Mouse (Mus musculus) kidney, postnatal 25 days (tissue): Measurements from ENCODE around the gene Ulk4.
"Not testable (repeated sequence)": the region's sequence is repeated elsewhere in the genome, so short reads cannot be mapped to it uniquely, and the experiment has no call there.

Experiments used
- DNase-seq, 2 experiments: peaks; one replicate each; pipeline ENCODE4 v3.0.0; 2021; ENCODE audit warnings: mixed read lengths in 2 of 2

Gene Ulk4

DNA sequence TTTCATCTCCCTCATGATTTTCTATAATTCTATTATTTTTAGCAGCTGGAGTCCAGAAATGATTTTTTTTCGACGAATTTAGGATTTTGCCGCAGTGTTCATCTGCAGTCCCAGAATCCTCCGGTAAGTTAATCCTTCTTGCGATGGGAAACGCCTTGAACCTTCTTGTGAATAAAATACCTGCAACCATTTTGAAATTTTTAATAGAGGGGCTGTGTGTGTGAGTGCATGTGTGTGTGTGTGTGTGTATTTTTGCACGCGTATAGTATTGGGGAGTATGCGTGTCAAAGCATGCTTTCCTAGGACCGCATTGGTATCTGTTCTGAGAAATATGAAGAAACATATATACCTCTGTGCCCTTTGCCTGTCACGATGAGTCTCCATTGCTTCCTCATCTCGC lies 347.0 kb downstream of the Ulk4 start:
- no peak for DNase-seq

DNA sequence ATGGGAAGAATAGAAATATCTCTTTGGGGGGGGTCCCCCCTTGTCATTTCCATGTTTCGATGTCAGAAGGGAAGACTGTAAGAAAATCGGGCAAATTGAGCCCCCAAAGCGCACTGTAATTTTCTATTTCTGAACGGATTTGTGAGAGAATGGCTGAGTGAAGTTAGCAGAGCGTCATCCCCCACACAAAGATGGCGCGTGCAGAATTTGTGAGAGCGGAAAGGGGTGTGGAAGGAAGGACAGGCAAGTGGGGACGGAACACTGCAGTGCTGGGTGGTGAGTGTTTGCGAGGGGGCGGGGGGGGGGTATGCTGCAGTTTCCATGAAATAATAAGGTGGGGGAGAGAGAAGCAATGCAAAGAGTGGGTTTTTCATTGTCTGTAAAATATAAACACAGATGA lies 347.9 kb downstream of the Ulk4 start, which contains the start of gene Ctnnb1:
TSS of gene Ctnnb1 (plus strand) at position 136 of the 400 bp plus-strand sequence.
- DNase-seq: no peak

GRCm38 (mm10) chr9:120926939-120927606 lies 349.9 kb downstream of the Ulk4 start:
- DNase-seq: no peak

DNA sequence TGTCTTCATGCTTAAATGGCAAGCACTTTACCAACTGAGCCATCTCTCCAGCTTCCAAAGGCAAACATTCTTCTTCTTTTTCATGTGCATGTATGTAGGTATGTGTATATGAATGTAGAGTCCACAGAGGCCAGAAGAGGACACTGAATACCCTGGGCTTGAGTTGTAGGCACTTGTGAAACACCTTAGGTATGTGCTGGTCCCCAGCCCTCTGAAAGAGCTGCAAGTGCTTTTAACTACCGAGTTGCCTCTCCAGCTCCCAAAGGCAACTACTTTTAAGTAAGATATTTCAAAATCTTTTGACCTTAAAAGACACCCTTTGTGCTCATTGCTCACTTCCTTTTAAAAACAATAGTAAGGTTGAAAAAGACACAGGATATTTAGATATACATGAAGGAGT lies 350.9 kb downstream of the Ulk4 start:
- DNase-seq: no peak

DNA sequence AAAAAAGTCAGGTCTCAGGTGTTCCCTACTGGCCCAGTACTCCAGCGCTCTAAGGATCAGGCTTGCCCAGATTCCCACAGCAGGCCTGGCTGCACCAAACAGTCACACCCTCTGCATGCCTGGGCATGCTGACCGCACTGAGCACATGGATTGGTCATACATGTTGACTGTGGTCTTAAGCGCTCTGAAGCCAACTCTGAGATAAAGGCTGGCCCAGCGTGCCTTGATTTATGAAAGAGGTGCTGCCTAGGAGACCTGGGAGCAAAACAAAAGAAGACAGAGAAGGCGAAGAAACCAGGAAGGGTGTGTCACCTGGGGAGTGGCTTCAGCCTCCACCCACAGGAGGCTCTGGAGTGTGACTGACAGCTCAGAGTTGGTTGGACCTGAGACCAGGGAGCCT lies 357.9 kb downstream of the Ulk4 start:
- no peak for DNase-seq

- DNase-seq: no peak
Measured at GRCm38 (mm10) chr9:120918642-120919041, 358.4 kb downstream of the Ulk4 start.

DNA sequence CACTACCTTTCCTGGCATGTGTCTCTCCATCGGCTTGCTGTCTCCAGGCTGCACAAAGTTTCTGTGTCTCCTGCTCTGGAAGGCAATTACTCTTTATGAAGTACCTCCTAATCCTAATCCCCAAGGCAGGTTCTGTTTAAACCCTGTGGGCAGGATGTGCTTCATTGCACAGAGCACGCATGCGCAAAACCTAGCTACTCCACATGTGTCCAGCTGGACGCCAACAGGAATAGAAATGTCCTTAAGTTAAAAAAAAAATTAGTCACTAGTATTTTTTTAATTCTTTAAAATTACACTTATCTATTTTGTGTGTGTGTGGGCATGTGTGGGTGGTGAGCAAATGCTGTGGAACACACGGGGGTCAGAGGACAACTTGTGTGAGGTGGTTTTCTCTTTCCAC lies 358.8 kb downstream of the Ulk4 start:
- DNase-seq: peak; percentile 18 to 49

DNA sequence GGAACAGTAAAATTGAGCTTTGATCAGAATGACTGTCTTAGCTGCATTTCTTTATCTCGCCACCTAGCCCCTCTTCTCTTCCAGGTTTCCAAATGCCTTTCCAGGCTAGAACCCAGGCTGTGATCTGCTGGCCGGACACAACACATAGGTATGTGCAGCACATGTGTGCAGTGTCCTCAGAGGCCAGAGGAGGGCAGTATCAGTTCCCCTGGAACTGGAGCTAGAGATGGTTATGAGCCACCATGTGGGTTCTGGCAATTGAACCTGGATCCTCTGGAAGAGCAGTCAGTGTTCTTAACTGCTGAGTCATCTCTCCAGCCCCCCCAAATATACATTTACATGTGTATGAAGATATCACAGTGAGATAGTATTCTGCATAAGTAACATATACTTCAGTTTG lies 359.4 kb downstream of the Ulk4 start:
- DNase-seq: not testable (repeated sequence)

DNA sequence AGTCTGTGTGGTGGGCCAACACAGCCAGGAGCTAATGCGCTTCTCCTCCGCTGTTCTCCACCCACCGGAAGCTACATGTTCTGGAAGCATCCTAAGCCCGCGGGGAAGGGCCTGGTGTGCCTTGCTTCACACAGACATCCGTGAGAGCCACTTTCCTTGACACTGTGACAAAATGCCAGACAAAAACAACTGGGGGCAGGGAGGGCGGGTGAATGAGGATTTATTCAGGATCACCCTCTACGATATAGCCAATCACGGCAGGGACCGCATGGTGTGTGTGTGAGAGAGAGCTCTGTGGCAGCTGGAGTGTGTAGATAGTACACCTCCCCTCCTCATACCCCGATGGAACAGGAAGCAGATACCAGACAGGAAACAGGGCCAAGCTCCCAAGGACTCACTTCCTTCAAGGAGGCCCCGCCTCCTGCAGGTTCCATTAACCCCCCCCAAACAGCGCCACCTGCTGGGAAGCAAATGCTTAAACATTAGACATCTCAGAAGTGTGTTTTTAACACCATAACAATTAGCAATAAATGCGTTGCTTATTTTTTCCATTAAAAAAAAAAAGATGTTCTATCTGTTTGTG lies 362.0 kb downstream of the Ulk4 start:
- peak; percentile 42 to 66 for DNase-seq

DNA sequence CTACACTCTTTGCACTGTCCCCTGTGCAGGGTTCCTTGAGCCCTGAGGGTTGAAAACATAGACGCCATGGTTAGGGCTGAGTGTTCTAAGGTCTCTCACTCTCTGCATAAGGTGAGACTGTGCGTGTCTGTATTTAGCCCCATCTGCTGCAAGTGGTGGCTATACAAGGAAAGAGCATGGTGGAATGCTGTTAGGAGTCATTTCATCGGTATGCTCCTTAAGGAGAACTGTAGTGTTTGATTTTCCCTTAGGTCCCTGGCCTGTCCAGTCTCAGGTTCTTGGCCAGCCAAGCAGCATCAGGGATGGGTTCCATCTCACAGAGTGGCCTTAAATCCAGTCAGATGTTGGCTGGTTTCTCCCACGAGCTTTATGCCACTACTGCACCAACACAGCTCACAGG lies 362.6 kb downstream of the Ulk4 start:
- no peak for DNase-seq

GRCm38 (mm10) chr9:120913152-120913551 lies 363.8 kb downstream of the Ulk4 start:
- no peak for DNase-seq

- no peak for DNase-seq
Measured at GRCm38 (mm10) chr9:120908461-120908860, 368.5 kb downstream of the Ulk4 start.
